Mouse (Mus musculus) limb, embryonic 14.5 days (tissue): ENCODE measurements around the gene Nxph1. TPM values are rescaled to one million over a fixed set of nuclear protein-coding genes. Genes with fewer than 3 reads are reported as not detected.
A peak's percentile ranks its signal among the peaks of the same experiment; 100 is the strongest.

Experiments used
- ATAC-seq: fragments of 200-750 bp; cut with Nextera tagmentation; 2 replicates; pipeline ENCODE4 v1.8.0; 2017; ENCODE audit warnings: low read depth, moderate number of reproducible peaks, moderate TSS enrichment; ENCODE audit not compliant: low FRiP score
- DNase-seq: peaks from one replicate; pipeline ENCODE4 v3.0.0-alpha.2; 2015; ENCODE audit warnings: low spot score
- H3K27ac ChIP-seq: fragments of 300-500 bp; sonication (generic); replicated peaks from 2 replicates; pipeline ENCODE4 v1.5.1; 2014; ENCODE audit warnings: low read depth, mild to moderate bottlenecking, low read length, moderate library complexity, mixed read lengths
- H3K27me3 ChIP-seq: fragments of 300-500 bp; sonication (generic); 2 replicates; pipeline ENCODE4 v1.6.1; 2014; ENCODE audit warnings: low read length, mixed read lengths; ENCODE audit not compliant: control insufficient read depth, insufficient read depth
- H3K36me3 ChIP-seq: fragments of 300-500 bp; sonication (generic); 2 replicates; pipeline ENCODE4 v1.6.1; 2014; ENCODE audit warnings: mild to moderate bottlenecking, low read length, moderate library complexity, mixed read lengths; ENCODE audit not compliant: control insufficient read depth, insufficient read depth
- H3K4me1 ChIP-seq: fragments of 300-500 bp; sonication (generic); 2 replicates; pipeline ENCODE4 v1.6.1; 2014; ENCODE audit warnings: antibody characterized with exemption, low read length, mixed read lengths; ENCODE audit not compliant: control insufficient read depth, insufficient read depth
- H3K4me2 ChIP-seq: fragments of 300-500 bp; sonication (generic); replicated peaks from 2 replicates; pipeline ENCODE4 v1.6.1; 2014; ENCODE audit warnings: low read depth, mild to moderate bottlenecking, low read length, moderate library complexity; ENCODE audit not compliant: severe bottlenecking
- H3K4me3 ChIP-seq: fragments of 300-500 bp; sonication (generic); replicated peaks from 2 replicates; pipeline ENCODE4 v1.5.1; 2014; ENCODE audit warnings: low read length
- H3K9ac ChIP-seq: fragments of 300-500 bp; sonication (generic); 2 replicates; pipeline ENCODE4 v1.6.1; 2014; ENCODE audit warnings: mild to moderate bottlenecking, low read depth, low read length, moderate library complexity; ENCODE audit not compliant: severe bottlenecking
- H3K9me3 ChIP-seq: fragments of 300-500 bp; sonication (generic); 2 replicates; pipeline ENCODE4 v1.6.1; 2016; ENCODE audit warnings: low read length; ENCODE audit not compliant: control insufficient read depth
- POLR2A ChIP-seq: fragments of 200-500 bp; IDR thresholded peaks from 2 replicates; pipeline ENCODE4 v1.8.0; 2012; ENCODE audit warnings: inconsistent platforms, mild to moderate bottlenecking, moderate library complexity, borderline replicate concordance; ENCODE audit not compliant: insufficient read depth, insufficient read length; ENCODE audit errors: extremely low read depth
- WGBS: fragments of 180-500 bp; shearing (Covaris S2); extraction: QIAGEN DNeasy Blood & Tissue Kit; methylation state at CpG from one replicate; pipeline ENCODE4 v1.1.7; 2014; 5-methylcytosine and 5-hydroxymethylcytosine counted together
- polyA plus RNA-seq, 2 experiments: library from polyadenylated mRNA; depleted of rRNA in 1 of 2; stranded (reverse) in 1 of 2; unstranded in 1 of 2; fragments of >200 nt; fragmentation: Nextera tagmentation in 1 of 2; extraction: Ambion mirVana in 1 of 2; gene quantifications; 2 replicates each; pipeline versions ENCODE4 v1.2.1 to v1.2.3; 2012 to 2014

Gene Nxph1
- polyA plus RNA-seq, 2 experiments: 1.4 to 2.0 TPM

DNA sequence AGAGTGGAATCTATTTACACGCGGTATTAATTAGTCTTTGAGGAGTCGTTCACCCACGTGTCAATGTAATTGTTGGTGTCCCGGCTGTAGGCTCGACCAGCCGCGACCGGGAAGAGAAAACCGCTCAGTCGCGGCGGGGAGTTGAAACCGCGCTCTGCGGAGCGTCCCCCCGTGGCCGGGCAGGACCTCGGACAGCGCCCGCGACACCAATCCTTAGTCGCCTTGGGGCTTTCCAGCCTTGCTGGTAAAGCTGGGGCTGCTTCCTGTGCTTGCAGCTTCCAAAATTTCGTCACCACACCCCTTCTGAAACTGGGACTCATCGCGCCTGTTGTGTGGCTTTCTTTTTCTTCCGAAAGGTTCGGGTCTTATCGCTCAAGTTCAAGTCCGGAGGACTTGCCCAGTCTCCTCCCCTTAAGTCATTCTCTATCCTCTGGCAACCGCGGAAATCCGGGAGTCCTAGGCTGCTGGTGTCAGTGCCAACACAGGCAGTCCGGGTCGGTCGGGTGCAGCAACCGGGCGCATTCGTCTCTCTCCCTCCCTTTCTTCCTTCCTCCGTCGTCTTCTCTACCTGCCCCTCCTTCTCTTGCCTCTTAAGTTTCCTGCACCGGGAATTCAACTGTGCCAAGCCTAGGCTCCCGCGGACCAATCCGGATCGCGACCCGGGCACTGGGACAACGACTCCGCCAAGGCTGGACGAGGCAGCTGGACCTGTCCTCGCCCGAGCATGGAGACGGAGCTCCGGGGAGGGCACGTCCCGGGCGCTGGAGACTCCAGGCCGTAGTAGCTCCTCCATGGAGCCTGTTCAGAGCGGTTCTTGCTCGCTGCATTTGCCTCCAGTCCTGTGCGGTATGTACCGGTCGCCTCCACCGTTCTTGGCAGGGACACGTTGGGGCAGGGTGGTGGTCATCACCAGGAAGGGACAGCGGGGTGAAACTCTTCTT is 510 bp downstream of the Nxph1 start:
- Histone ChIP-seq H3K36me3 (no peaks in the 10 kb centered on the region), H3K4me3 (peak overlapping the region; percentile 29), H3K27ac (no peak overlapping the region), H3K4me2 (peak overlapping the region; percentile 47), H3K9me3 (no peaks in the 10 kb centered on the region), H3K9ac (no peak overlapping the region), H3K4me1 (peaks cover 11% of the 10 kb centered on the region; the same call in 1 of the 2 replicates), H3K27me3 (peaks cover 69% of the 10 kb centered on the region)
- ATAC-seq (peak; percentile 57), DNase-seq (peak; percentile 70)
- TF ChIP-seq POLR2A: no peak
- under 1% methylated on average over 68 of the region's 68 CpGs for WGBS

DNA sequence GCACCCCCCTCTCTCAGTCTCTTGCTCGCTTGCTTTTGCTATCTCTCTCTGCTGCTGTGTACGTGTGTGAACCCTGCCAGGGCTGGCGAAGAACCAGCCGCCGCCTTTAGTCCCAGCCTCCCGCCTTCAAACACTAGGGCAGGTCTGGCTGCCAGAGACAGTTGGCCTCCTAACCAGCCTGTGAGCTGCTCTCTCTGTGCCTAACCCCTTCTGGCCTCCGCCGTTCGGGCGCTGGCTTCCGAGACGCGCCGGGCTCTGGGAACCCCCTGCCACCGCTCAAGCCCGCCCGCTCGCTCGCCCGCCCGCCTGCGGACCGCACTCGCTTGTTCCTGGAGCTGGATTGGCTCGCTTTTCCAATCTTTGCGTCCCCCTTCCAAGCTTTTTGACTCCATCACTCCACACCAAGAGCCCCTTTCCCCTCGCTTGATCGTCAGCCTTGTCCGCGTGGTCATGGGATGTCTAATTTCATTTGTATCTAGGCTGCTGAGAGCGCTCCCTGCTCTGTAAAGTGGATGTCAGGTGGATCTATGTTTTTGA is 1.5 kb downstream of the Nxph1 start:
- DNase-seq (no peak), ATAC-seq (no peak)
- Histone ChIP-seq H3K9ac (no peak overlapping the region), H3K4me2 (peak overlapping the region; percentile 47), H3K9me3 (no peaks in the 10 kb centered on the region), H3K36me3 (no peaks in the 10 kb centered on the region), H3K27ac (no peak overlapping the region), H3K27me3 (peaks cover 79% of the 10 kb centered on the region), H3K4me1 (peaks cover 11% of the 10 kb centered on the region; the same call in 1 of the 2 replicates), H3K4me3 (peak overlapping the region; percentile 29)
- TF ChIP-seq POLR2A: no peak
- under 1% methylated on average over 27 of the region's 31 CpGs for WGBS

DNA sequence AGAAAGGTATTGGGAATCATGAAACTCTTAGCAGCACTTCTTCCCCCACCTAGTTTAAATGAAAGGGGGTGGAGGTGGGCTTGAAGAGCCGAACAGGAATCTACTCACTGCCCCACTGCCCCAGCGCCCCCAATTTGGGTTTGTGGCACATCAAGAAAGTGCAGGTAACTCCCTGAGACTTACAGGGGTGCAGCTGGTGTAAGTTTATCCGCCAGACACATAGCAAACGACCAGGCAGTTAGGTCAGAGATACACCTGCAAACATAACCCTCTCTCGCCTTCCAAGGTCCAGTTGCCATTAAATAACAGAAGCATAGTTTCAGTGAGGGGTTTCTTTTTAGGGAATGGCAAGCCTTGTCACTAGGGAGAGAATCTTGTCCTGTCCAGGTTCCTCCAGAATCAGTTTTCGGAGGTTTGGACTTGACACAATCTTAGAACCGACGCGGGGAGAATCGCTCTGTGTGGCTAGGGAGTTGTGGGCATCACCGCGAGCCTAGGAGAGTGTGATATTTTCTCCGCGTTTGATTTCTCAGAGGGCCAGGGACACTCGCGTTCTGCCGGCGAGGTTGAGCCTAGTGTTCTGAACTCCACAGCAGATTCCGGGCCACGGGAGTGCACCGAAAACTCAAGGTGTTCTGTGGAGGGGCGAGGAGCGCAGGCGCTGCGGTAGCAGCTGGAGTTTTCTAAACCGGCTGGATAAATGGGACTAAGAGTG is 2.5 kb downstream of the Nxph1 start:
- ATAC-seq: no peak
- Histone ChIP-seq H3K4me2 (peak overlapping the region; percentile 47), H3K27ac (no peak overlapping the region), H3K9ac (no peak overlapping the region; the same call in 1 of the 2 replicates), H3K27me3 (peaks cover 86% of the 10 kb centered on the region), H3K36me3 (no peaks in the 10 kb centered on the region), H3K4me1 (peaks cover 11% of the 10 kb centered on the region; the same call in 1 of the 2 replicates), H3K4me3 (peak overlapping the region; percentile 33), H3K9me3 (no peaks in the 10 kb centered on the region)
- no peak for TF ChIP-seq POLR2A
- no peak for DNase-seq
- WGBS: 3% methylated on average over 26 of the region's 26 CpGs

DNA sequence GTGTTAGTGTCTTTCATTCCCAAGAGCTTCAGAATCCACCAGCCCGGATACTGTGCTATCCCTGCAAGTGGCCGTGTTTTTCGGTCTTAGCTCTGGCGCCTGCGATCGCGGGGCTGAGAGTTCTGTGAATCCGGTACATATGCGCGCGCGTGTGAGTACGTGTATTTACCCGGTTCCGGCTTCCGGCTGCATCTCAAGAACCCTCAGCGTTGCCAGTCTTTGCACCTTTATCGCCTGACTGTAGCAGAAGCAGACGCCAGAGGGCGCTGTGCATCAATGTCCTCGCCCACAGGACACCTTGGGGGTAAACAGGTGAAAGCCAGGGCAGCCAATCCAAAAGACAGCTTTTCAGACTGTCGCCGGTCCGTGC is 3.1 kb downstream of the Nxph1 start:
- no peaks in the 10 kb centered on the region for H3K36me3 ChIP-seq
- peaks cover 89% of the 10 kb centered on the region for H3K27me3 ChIP-seq
- WGBS: 0% methylated on average over 24 of the region's 24 CpGs
- H3K9ac ChIP-seq: no peak overlapping the region; the same call in 1 of the 2 replicates
- H3K4me2 ChIP-seq: peak overlapping the region; percentile 47
- peaks cover 11% of the 10 kb centered on the region; the same call in 1 of the 2 replicates for H3K4me1 ChIP-seq
- H3K4me3 ChIP-seq: peak overlapping the region; percentile 33
- TF ChIP-seq POLR2A: no peak
- ATAC-seq (no peak), DNase-seq (peak; percentile 48)
- H3K9me3 ChIP-seq: no peaks in the 10 kb centered on the region
- H3K27ac ChIP-seq: no peak overlapping the region
